Mouse (Mus musculus) CD4-positive, CD25-positive, alpha-beta regulatory T cell, adult 2 months (primary cell): ENCODE results near the gene Acly.

Experiments used
- DNase-seq: peaks from one replicate; pipeline ENCODE4 v3.0.0-alpha.2; 2012; ENCODE audit warnings: low read depth, low spot score

The Acly gene

DNA sequence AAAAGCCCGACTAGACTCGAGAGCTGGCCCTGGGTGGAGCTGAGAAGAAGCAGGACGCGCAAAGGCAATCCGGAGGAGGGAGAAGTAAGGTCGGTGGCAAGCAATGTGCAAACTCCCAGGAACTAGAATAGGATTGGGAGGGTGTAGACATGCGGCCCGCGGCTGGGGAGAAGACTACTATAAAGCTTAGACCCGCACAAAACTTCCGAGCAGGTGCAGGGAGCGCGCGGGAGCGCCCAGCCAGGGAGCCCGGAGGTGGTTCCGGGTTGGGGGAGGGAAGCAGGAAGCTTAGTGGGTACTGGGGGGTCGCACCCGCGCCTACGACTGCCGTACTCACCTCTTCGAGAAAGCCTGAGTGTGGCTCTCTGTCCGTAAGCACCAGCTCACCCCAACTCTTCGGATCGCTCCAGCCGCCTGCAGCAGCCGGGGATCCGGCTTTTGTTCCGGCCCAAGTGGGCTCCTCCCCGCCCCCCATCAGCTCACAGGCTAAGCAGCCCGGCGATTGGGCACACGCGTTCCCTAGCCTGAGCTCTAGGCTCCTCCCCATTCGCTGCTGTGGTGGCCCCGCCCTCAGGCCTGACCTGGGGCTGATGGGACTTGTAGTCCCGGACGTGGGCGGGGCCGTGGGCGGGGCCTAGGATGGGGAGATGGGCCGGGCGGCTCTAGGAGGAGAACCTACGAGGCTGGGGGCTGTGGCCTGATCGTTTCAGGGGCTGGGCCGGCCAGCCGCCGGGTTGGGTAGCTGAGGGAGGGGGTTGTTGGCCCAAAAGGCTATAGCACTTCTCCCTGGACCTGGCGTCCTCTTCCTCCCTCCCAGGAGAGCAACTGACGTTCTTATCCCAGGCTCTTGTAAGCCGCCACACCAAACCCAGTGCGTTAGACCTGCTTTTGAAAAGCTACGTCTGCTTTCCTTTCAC, at the start of gene Acly:
Gene Acly (minus strand): TSS at position 543 of the 917 bp plus-strand sequence.
- peak; percentile 100 for DNase-seq

DNA sequence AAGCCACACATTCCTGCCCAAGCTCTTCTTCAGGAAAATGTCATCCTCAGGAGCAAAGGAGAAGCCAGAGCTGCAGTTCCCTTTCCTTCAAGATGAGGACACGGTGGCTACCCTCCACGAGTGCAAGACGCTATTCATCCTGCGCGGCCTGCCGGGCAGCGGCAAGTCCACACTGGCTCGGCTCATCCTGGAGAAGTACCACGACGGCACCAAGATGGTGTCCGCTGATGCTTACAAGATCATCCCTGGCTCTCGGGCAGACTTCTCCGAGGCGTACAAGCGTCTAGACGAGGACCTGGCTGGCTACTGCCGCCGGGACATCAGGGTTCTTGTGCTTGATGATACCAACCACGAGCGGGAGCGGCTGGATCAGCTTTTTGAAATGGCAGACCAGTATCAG, 48.5 kb upstream of the Acly start:
- DNase-seq: no peak

DNA sequence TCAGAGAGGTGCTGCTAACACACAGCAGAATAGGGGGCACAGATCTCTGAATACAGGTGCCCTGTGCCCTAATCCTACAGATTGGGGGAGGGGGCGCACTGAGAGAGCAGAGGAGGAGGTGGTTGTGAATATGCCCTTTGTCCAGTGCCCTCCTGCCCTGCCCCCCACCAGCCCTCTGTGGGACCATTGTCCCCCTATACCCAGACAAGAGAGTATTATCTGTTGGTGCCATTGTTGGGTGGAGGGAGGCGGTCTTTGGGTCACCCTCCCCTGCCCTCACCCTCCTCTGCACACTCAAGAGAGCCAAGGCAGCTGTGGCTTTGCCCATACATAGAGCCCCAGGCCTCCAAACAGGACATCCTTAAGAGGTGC, 47.7 kb upstream of the Acly start:
- no peak for DNase-seq

DNA sequence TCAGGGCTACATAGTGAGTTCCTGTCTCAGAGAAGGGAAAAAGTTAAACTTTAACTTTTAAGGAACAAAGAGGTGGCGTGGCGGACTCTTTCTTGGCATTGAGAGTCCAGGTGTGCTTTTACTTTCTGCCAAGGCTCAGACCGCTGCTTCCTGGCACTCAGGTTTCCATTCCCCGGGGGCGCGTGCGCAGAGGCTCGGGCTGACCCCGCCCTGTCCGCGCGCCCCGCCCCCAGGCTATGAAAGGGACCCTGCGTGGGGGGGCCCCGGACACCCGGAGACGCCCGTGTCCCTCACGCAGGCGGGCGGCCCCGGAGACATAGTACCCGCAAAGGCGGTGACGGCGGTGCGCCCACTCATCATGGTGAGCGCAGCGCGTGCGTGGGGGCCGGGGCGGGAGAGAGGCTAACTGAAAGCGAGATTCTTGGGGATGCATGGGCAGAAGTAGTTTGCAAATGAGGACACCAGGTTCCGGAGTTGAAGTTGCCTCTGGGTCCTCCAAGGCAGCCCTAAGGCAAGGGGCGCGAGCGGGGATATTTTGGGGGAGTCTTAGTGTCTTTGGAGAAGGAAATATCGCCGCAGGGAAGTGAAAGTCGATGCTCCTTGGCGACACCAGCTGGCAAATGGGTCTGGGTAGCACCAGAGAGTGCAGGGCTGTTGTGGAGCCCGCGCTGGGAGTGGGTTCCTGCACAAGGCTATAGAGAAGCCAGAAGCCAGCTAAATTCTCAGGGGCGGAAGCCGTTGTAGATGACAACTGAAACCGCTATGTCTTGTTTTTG, 47.1 kb upstream of the Acly start, which contains the start of gene Cnp:
Gene Cnp (plus strand): TSS at position 197 of the 776 bp plus-strand sequence.
- DNase-seq: peak; percentile 87

DNA sequence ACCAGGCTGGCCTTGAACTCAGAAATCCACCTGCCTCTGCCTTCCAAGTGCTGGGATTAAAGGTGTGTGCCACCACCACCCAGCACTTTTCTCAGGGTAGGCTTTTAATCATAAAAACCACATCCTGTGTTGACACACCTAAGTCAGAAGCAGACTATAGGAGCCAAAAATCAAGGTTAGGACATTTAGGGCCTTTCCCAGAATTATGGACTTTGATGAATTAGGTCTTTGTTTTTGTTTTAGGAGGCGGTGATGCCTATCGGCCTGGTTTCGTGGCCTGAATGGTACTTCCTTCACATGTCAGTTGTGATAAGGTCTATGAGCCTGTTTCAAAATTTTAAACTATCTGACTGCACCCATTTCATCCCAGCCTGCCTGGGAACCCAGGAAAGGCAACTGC, 46.4 kb upstream of the Acly start:
- peak; percentile 68 for DNase-seq

DNA sequence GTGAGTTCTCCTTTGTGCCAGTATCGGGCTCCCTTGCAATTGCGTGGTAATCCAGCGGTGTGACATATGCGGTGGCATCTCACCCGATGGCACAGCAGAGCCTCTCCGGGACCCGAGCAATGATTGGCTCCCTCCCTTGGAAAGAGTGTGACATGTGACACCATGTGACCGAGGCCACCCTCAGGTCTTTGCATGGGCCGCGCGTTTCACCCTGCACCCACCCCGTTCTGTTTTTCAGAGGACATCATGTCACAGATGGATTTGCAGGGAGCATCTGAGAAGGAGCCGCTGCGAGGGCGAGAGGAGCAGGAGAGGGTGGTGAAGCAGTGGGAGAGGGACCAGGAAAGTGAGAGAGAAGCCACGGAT, 43.4 kb upstream of the Acly start:
- DNase-seq: peak; percentile 49

DNA sequence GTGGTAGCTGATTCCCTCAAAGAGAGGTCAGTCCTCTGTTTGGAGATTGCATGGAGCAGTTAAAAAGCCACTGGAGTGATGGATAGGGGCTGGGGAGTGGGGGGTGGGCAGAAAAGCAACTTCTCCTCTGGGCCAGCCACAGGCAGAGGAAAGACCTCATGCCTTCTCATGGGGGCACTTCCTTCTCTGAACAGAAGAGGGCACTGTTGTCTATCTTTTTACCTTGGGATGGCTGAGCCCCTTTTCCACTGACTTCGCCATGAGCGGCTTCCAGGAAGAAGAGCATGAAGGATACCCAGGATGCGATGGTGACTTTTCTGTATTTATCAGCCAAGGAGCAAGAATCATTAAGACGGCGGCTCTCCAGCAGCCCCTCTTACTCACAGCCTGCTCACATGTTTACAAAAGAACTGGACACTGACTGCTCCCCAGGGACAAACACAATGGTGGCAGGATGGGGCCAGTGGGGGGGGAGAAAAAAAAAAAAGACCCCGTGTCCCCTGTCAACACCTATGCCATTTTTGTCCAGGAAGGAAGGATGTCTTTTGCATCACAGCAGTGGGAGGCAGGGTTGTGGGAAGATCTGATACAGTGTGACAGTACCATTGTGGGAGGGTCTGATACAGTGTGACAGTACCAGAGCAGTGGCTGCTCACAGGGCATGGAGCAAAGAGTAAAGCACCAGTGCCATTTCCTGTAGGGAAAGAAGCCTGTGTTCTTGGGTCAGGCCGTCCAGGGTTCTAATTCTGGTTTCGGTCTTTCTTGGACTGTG, 42.8 kb upstream of the Acly start:
- peak; percentile 85 for DNase-seq

DNA sequence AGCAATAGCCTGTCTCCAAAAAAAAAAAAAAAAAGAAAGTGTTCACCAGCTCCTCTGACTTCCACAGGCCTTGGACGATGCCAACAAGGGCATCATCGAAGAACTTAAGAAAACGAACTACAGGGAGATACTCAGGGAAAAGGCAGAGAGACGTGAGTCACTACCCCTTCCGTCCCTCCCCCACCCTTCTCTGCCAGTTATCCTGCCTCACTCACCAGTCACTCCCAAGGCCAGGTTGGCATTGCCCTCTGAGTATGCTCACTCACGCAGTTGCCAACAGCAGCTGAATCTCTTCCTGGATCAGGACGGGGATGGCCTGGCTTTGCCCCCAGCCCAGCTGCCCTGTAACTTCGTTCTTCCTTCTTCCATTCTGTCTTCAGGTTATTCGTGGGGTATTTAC, 42.0 kb upstream of the Acly start:
- DNase-seq: no peak

DNA sequence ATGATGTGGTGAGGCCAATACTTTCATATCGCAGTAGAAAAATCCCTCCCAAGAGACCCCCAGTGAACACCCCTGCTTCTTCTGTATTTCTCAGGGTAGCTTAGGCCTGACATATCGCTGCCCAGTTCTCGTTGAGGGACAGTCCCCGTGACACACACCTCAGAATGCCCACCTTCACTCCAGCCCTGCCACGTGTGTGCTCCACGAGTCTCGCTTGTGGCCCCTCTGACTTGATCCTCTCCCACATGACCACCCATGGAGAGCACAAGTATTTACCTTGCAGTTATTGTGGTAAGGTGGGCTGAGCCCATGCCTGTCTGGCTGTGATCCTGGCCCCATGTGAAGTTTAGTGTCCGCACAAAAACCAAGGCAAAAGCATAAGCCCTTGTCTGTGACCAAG, 40.9 kb upstream of the Acly start:
- no peak for DNase-seq

DNA sequence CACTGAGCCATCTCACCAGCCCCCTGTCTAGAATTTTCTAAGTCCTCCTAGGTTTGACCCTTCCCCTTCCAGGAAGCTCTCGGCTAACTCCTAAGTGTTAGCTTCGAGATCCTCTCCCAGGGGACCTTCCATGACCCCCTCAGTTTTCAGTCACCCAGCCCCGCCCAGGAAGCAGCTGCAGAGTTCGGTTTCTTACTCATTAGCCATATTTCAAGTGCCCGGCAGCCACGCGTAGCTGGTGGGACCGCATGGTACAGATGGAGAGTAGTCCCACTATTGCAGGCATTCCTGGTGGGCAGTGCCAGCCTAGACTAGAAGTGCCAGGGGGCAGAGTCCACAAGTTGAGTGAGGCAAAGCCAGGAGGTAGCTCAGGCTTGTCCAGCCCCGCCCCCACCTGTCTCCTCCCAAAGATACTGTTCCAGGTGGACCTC, 40.0 kb upstream of the Acly start:
- DNase-seq: no peak

DNA sequence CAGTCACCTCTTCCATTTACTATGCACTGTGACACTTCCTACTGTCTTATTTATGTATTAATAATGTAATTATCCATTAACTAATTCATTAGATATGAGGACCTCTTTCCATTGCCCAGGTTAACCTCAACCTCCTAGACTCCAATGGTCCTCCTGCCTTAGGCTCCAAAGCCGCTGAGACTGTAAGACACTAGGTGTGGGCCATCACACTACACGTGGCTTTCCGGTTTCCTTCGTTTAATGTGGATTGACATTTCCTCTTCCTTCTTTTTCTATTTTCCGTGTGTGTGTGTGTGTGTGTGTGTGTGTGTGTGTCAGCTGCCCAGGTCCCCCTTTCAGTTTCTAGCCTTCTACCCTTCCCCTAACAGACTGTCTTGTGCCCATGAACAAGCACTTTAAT, 39.4 kb upstream of the Acly start:
- DNase-seq: no peak

DNA sequence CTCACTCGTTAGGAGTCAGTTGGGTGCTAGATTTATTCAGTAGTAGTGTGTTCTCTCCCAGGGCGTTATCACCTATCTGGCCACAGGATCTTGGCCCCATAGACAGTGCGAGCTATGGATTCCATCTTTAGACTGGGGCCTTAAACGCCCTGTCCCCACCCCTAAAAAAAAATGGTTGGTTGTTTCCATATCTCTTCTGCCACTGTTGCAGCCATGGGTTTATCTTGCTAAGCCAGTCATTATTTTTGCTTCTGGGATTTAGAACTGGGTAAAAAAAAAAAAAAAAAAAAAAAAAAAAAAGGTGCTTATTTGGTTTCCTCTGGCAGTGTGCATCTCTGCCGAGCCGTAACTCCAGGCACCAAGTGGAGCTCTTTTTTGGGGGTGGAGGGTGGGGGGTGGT, 36.9 kb upstream of the Acly start:
- DNase-seq: no peak

DNA sequence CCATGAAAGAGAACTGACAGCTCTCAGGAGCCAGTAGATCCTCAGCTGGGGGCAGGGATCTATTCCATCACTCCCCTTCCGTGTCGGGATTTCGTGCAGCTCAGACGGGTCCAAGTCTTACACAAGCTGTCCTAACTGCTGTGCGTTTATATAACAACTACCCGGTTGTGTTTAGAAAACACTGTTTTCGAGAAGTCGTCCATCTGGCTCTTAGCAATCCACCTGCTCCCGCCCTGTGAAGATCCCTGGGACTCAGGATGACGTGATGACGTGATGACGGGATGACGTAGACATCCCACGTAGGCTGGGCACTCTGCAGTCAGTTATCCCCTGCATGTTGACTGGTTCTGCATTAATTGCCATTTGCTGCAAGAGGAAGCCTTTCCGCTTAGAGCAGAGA, 36.5 kb upstream of the Acly start:
- DNase-seq: no peak

DNA sequence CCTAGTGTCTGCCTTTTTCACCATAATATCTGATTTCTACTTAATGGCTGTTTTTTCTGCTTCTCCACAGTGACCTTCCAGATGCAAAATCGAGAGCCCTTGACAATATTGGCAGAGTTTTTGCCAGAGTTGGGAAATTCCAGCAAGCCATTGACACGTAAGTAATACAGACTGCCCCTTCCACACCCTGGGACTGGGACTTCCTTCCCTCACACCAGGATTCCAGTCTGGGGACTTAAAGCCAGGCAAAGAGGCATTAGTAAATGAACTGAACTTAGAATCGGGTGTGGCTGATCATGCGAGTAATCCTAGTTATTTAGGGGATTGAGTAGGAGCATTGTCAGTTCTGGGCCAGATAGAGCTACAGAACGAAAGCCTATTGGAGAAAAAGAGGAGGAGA, 33.9 kb upstream of the Acly start:
- no peak for DNase-seq

DNA sequence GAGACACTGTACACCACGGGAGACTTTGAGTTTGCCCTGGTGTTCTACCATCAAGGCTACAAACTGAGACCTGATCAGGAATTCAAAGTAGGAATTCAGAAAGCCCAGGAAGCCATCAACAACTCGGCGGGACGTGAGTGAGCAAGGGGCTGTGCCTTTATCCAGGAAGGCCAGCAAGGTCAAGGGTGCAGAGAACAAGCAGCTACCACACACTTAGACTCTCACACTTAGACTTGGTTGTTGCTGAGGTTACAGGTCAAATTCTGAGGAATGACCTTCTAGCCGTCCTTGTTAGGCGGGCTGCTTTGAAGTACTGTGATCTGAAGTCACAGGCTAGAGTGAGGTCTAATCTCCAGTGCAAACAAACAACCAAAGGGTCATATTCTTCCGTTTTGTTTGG, 31.7 kb upstream of the Acly start:
- DNase-seq: no peak

DNA sequence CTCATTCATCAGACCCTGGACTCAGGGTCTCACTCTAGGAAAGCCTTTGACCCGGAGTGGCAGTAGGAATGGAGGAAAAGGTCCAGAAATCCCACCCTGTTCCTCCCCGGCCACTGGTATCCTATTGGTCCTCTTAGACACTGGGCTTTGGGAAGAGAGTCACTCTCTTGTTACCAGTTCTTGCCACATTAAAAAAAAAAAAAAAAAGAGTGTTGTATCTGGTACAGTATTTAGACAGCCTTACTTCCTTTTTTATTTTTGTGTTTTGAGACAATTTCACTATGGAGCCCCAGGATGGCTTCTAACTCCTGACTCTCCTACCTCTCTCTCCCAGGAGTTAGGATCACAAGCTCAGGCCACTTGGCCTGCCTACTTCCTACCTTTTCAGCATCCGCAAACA, 29.8 kb upstream of the Acly start:
- no peak for DNase-seq

DNA sequence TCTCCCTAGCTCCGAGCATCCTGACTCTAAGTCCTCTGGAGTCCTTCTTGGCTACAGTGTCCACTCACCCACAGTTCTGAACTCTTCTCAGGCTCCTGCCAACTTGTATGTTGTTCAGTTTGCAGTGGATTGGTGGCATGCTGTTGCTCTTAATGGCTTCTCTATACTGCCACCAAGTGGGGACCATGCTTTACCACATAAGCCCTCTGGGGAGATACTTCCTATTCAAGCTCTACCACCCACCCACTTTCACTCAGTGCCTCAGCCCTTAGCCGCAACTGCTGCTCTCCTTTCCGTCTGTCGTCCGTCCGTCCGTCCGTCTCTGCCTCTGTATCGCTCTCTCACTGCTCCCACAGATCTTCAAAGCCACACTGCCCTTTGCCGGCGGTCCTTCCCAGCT, 27.8 kb upstream of the Acly start:
- DNase-seq: peak; percentile 88

DNA sequence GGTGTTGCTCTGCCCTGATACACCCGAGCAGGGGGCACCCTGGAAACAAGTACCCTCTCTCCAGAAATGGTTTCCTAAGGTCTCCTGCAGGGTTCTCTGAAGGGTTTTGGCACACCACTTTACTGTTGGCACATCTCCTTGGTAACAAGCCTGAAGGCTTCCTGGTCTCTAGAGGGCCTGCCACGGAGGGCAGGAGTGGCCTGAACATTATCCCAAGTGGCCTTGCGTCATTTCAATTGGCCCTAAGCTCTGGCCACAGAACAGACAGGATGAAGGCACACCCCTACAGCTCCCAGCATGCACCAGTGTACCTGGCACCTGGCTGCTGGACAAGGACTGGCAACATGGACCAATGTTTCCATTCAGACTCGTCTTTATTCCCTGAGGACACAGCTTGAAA, 25.0 kb upstream of the Acly start:
- DNase-seq: no peak

DNA sequence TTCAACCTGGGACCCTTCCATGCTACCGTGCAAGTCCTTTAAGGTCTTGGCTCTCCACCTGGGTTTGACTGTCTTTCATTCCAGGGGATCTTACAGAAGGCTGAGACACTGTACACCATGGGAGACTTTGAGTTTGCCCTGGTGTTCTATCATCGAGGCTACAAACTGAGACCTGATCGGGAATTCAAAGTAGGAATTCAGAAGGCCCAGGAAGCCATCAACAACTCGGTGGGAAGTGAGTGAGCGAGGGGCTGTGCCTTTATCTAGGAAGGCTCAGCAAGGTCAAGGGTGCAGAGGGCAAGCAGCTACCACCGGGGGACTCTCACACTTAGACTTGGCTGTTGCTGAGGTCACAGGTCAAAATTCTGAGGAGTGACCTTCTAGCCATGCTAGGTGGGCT, 22.3 kb upstream of the Acly start:
- DNase-seq: no peak

DNA sequence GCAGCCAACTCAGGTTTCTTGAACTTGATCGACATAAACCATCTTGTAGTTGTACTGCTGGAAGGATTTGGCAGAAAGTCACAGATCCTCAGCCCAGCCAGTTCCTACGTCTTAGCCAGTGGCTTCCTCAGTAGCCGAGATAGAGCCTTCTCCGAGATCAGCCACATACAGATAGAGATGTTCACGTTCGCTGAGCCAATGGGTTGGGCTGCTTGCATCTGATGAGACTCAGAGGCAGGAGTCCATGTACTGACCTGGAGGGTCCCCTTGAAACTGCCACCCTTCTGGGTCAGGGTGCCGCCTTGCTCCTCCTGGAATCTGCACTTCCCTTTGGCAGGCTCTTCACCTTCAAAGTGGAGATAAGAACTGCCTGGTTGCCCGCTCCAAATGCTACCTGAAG, 21.7 kb upstream of the Acly start:
- DNase-seq: no peak

DNA sequence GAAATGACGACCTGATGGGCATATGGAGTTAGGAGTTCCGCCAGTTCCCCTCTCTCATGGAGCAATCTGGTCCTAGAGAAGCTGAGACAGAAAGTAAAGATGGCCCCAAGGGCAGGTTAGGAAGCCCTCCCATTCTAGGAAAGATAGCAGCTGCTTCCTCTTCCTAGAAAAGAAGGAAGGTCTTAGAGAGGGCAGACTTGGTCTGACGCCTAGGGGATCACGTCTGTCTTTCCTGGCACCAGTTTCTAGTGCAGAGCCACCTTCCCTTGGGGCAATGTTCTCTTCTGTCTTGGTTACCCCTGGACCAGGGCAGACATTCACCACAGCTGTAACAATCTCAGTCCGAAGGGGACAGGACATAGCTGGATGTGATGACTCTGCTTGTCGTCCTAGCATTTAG, 20.3 kb upstream of the Acly start:
- no peak for DNase-seq

DNA sequence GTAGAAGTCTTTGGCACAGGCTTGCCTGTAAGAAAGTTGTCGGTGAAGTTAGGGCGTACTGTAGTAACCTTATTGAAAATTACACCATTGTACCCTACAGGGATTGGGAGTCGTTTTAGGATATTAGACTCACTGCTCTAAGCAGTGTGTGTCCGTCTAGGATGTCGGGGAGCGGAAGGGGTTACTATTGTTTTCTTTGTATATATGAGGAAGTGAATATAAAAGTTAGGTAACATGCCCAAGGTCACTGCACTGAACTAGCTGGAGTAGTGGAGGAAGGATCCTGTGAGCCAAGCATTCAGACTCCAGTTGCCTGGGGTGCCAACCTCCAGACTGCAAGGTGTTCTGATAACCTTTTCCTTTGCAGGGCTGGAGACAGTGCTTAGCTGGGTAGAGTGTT, 19.2 kb upstream of the Acly start:
- no peak for DNase-seq
